Mouse (Mus musculus) naive thymus-derived CD4-positive, alpha-beta T cell, adult 5 months (primary cell): ENCODE data around the gene Tcam1. TPM values are rescaled to one million over a fixed set of nuclear protein-coding genes. Genes with fewer than 3 reads are reported as not detected.

Source experiments
- polyA plus RNA-seq: library from polyadenylated mRNA; unstranded; fragments of 100-300 nt; shearing (Covaris generic); gene quantifications from one replicate; pipeline ENCODE4 v1.2.1, GENCODE M21; 2017

The Tcam1 gene
- not detected for polyA plus RNA-seq

GRCm38 (mm10) chr11:106276454-106276853 lies at the start of gene Tcam1:
Tcam1 (plus strand) TSS chr11:106276672.

GRCm38 (mm10) chr11:106255685-106256451 lies 20.6 kb upstream of the Tcam1 start, which contains the start of the genes Ftsj3 and Psmc5:
Ftsj3 (minus strand) TSS chr11:106256079.
Psmc5 (plus strand) TSS chr11:106256154.

GRCm38 (mm10) chr11:106272644-106273310 lies 3.7 kb upstream of the Tcam1 start, which contains the start of gene Smarcd2:
Smarcd2 (minus strand) TSS chr11:106272972.

DNA sequence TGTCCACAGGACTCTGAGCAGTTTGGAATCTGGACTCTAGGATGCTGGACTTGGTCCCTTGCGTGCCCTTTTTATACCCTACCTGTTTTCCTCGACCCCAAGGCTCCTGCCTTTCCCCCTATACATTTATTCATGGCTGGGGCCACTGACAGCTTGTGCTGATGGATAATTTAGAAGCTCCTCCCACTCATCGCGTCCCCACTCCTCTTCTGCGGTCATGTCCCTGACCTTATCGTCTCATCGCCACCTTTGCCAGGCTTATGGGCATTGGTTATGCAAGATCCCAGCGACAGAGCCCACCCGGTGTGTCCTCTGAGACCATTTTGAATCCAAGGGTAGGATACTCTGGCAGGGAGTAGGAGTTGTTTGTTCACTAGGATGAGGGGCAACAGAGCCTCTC lies 25.3 kb downstream of the Tcam1 start, which contains the start of gene Gh:
TSS of gene Gh (minus strand) at position 101 of the 400 bp plus-strand sequence.

GRCm38 (mm10) chr11:106314333-106314812 lies 37.9 kb downstream of the Tcam1 start, which contains the start of gene Cd79b:
Cd79b (minus strand) TSS chr11:106314762.

Other genes starting within 250 kb of the Tcam1 start
- 101 TPM for gene Dcaf7, start 239.8 kb upstream of the Tcam1 start, polyA plus RNA-seq
- 7.3 TPM for gene Taco1, start 210.6 kb upstream of the Tcam1 start, polyA plus RNA-seq
- gene Map3k3, start 192.1 kb upstream of the Tcam1 start, polyA plus RNA-seq: 201 TPM
- 1.7 TPM for gene Gm10840, start 115.8 kb upstream of the Tcam1 start, polyA plus RNA-seq
- gene Limd2, start 115.8 kb upstream of the Tcam1 start, polyA plus RNA-seq: 1,361 TPM
- 26.2 TPM for gene Strada, start 74.5 kb upstream of the Tcam1 start, polyA plus RNA-seq
- gene Ccdc47, start 60.3 kb upstream of the Tcam1 start, polyA plus RNA-seq: 71.3 TPM
- gene Ddx42, start 59.7 kb upstream of the Tcam1 start, polyA plus RNA-seq: 124 TPM
- gene Ftsj3, start 20.6 kb upstream of the Tcam1 start, polyA plus RNA-seq: 94.9 TPM
- gene Psmc5, start 20.5 kb upstream of the Tcam1 start, polyA plus RNA-seq: 148 TPM
- 141 TPM for gene Smarcd2, start 3.7 kb upstream of the Tcam1 start, polyA plus RNA-seq
- gene Gh, start 25.2 kb downstream of the Tcam1 start, polyA plus RNA-seq: not detected
- not detected for gene Cd79b, start 38.1 kb downstream of the Tcam1 start, polyA plus RNA-seq
- not detected for gene Scn4a, start 76.6 kb downstream of the Tcam1 start, polyA plus RNA-seq
- gene Prr29, start 88.8 kb downstream of the Tcam1 start, polyA plus RNA-seq: not detected
- 112 TPM for gene Icam2, start 111.4 kb downstream of the Tcam1 start, polyA plus RNA-seq
- gene Ern1, start 211.2 kb downstream of the Tcam1 start, polyA plus RNA-seq: 8.2 TPM